Mouse (Mus musculus) CD4-positive, CD25-positive, alpha-beta regulatory T cell, adult 2 months (primary cell): ENCODE results near the gene Dcst2.

Source experiments
- DNase-seq: peaks from one replicate; pipeline ENCODE4 v3.0.0-alpha.2; 2012; ENCODE audit warnings: low read depth, low spot score

Gene Dcst2

GRCm38 (mm10) chr3:89360237-89360636, 1.5 kb upstream of the Dcst2 start:
- no peak for DNase-seq

GRCm38 (mm10) chr3:89364631-89365030, 2.9 kb downstream of the Dcst2 start:
- DNase-seq: no peak

- DNase-seq: no peak
Measured at GRCm38 (mm10) chr3:89365153-89365485, 3.3 kb downstream of the Dcst2 start, which contains the start of gene Dcst1. TSS of gene Dcst1 (minus strand) at chr3:89365253.

- DNase-seq: no peak
Measured at GRCm38 (mm10) chr3:89365486-89366414, 4.0 kb downstream of the Dcst2 start.

- no peak for DNase-seq
Measured at GRCm38 (mm10) chr3:89367338-89367737, 5.6 kb downstream of the Dcst2 start.

- no peak for DNase-seq
Measured at GRCm38 (mm10) chr3:89373581-89374231, 11.9 kb downstream of the Dcst2 start.

- DNase-seq: no peak
Measured at GRCm38 (mm10) chr3:89377831-89378230, 16.1 kb downstream of the Dcst2 start.

GRCm38 (mm10) chr3:89378394-89379067, 16.8 kb downstream of the Dcst2 start:
- DNase-seq: peak; percentile 87

GRCm38 (mm10) chr3:89379388-89380131, 17.8 kb downstream of the Dcst2 start:
- DNase-seq: peak; percentile 34

- no peak for DNase-seq
Measured at GRCm38 (mm10) chr3:89380291-89380690, 18.5 kb downstream of the Dcst2 start.

GRCm38 (mm10) chr3:89380711-89381110, 18.9 kb downstream of the Dcst2 start:
- no peak for DNase-seq

- no peak for DNase-seq
Measured at GRCm38 (mm10) chr3:89381233-89381632, 19.5 kb downstream of the Dcst2 start.

- peak; percentile 63 for DNase-seq
Measured at GRCm38 (mm10) chr3:89382033-89382882, 20.5 kb downstream of the Dcst2 start.

GRCm38 (mm10) chr3:89382950-89383349, 21.2 kb downstream of the Dcst2 start:
- peak; percentile 20 for DNase-seq

- DNase-seq: peak; percentile 44
Measured at GRCm38 (mm10) chr3:89383651-89384255, 22.0 kb downstream of the Dcst2 start.

GRCm38 (mm10) chr3:89384331-89385076, 22.7 kb downstream of the Dcst2 start:
- peak; percentile 29 for DNase-seq

GRCm38 (mm10) chr3:89385451-89385850, 23.7 kb downstream of the Dcst2 start:
- DNase-seq: peak; percentile 58

GRCm38 (mm10) chr3:89386438-89387420, 25.0 kb downstream of the Dcst2 start:
- peak; percentile 79 for DNase-seq
